Mouse (Mus musculus): ENCODE measurements around the gene Plcb1. TPM values are rescaled to one million over a fixed set of nuclear protein-coding genes. Genes with fewer than 3 reads are reported as not detected.

Gene Plcb1
- polyA plus RNA-seq, 1 experiment: 0.11 TPM

GRCm38 (mm10) chr2:134831861-134832260, 46.0 kb downstream of the Plcb1 start:
- TF ChIP-seq POLR2A (IDR thresholded peaks at IDR 0.05; ENCODE audit: borderline replicate concordance, low read depth, low read length): no peak
- TF ChIP-seq CTCF (IDR thresholded peaks at IDR 0.05; ENCODE audit: low read depth, low read length): no peak
- Histone ChIP-seq H3K4me3 (ENCODE audit: insufficient read depth, low read length) (no peak overlapping the region), H3K4me1 (ENCODE audit: control insufficient read depth, insufficient read depth, low read length) (no peaks in the 10 kb centered on the region), H3K27ac (ENCODE audit: insufficient read depth, low read depth, low read length) (no peak overlapping the region)

GRCm38 (mm10) chr2:134836097-134836496, 50.2 kb downstream of the Plcb1 start:
- H3K4me3 ChIP-seq (ENCODE audit: insufficient read depth, low read length): no peak overlapping the region
- TF ChIP-seq POLR2A (IDR thresholded peaks at IDR 0.05; ENCODE audit: borderline replicate concordance, low read depth, low read length): no peak
- no peak for TF ChIP-seq CTCF (IDR thresholded peaks at IDR 0.05; ENCODE audit: low read depth, low read length)
- H3K27ac ChIP-seq (ENCODE audit: insufficient read depth, low read depth, low read length): no peak overlapping the region
- no peaks in the 10 kb centered on the region for H3K4me1 ChIP-seq (ENCODE audit: control insufficient read depth, insufficient read depth, low read length)

GRCm38 (mm10) chr2:134838185-134838584, 52.3 kb downstream of the Plcb1 start:
- no peak overlapping the region for H3K4me3 ChIP-seq (ENCODE audit: insufficient read depth, low read length)
- no peak for TF ChIP-seq POLR2A (IDR thresholded peaks at IDR 0.05; ENCODE audit: borderline replicate concordance, low read depth, low read length)
- no peak for TF ChIP-seq CTCF (IDR thresholded peaks at IDR 0.05; ENCODE audit: low read depth, low read length)

GRCm38 (mm10) chr2:134838888-134839287, 53.0 kb downstream of the Plcb1 start:
- TF ChIP-seq CTCF (IDR thresholded peaks at IDR 0.05; ENCODE audit: low read depth, low read length) (no peak), POLR2A (IDR thresholded peaks at IDR 0.05; ENCODE audit: borderline replicate concordance, low read depth, low read length) (no peak)
- no peak overlapping the region for H3K27ac ChIP-seq (ENCODE audit: insufficient read depth, low read depth, low read length)
- H3K4me1 ChIP-seq (ENCODE audit: control insufficient read depth, insufficient read depth, low read length): no peaks in the 10 kb centered on the region
- no peak overlapping the region for H3K4me3 ChIP-seq (ENCODE audit: insufficient read depth, low read length)

More at GRCm38 (mm10) chr2:134838185-134838584, 52.3 kb downstream of the Plcb1 start:
- Histone ChIP-seq H3K27ac (ENCODE audit: insufficient read depth, low read depth, low read length) (no peak overlapping the region), H3K4me1 (ENCODE audit: control insufficient read depth, insufficient read depth, low read length) (no peaks in the 10 kb centered on the region)

GRCm38 (mm10) chr2:134842883-134843282, 57.0 kb downstream of the Plcb1 start:
- no peaks in the 10 kb centered on the region for H3K4me1 ChIP-seq (ENCODE audit: control insufficient read depth, insufficient read depth, low read length)
- TF ChIP-seq CTCF (IDR thresholded peaks at IDR 0.05; ENCODE audit: low read depth, low read length) (no peak), POLR2A (IDR thresholded peaks at IDR 0.05; ENCODE audit: borderline replicate concordance, low read depth, low read length) (no peak)
- no peak overlapping the region for H3K4me3 ChIP-seq (ENCODE audit: insufficient read depth, low read length)
- H3K27ac ChIP-seq (ENCODE audit: insufficient read depth, low read depth, low read length): no peak overlapping the region

- no peaks in the 10 kb centered on the region for H3K4me1 ChIP-seq (ENCODE audit: control insufficient read depth, insufficient read depth, low read length)
- no peak overlapping the region for H3K27ac ChIP-seq (ENCODE audit: insufficient read depth, low read depth, low read length)
- no peak overlapping the region for H3K4me3 ChIP-seq (ENCODE audit: insufficient read depth, low read length)
- no peak for TF ChIP-seq CTCF (IDR thresholded peaks at IDR 0.05; ENCODE audit: low read depth, low read length)
- no peak for TF ChIP-seq POLR2A (IDR thresholded peaks at IDR 0.05; ENCODE audit: borderline replicate concordance, low read depth, low read length)
These were observed 58.7 kb downstream of the Plcb1 start for GRCm38 (mm10) chr2:134844391-134845238.

GRCm38 (mm10) chr2:134845239-134845738, 59.4 kb downstream of the Plcb1 start:
- Histone ChIP-seq H3K4me3 (ENCODE audit: insufficient read depth, low read length) (no peak overlapping the region), H3K4me1 (ENCODE audit: control insufficient read depth, insufficient read depth, low read length) (no peaks in the 10 kb centered on the region), H3K27ac (ENCODE audit: insufficient read depth, low read depth, low read length) (no peak overlapping the region)
- TF ChIP-seq POLR2A (IDR thresholded peaks at IDR 0.05; ENCODE audit: borderline replicate concordance, low read depth, low read length) (no peak), CTCF (IDR thresholded peaks at IDR 0.05; ENCODE audit: low read depth, low read length) (no peak)

GRCm38 (mm10) chr2:134846555-134846954, 60.7 kb downstream of the Plcb1 start:
- H3K27ac ChIP-seq (ENCODE audit: insufficient read depth, low read depth, low read length): no peak overlapping the region
- no peak overlapping the region for H3K4me3 ChIP-seq (ENCODE audit: insufficient read depth, low read length)
- TF ChIP-seq CTCF (IDR thresholded peaks at IDR 0.05; ENCODE audit: low read depth, low read length) (no peak), POLR2A (IDR thresholded peaks at IDR 0.05; ENCODE audit: borderline replicate concordance, low read depth, low read length) (no peak)
- H3K4me1 ChIP-seq (ENCODE audit: control insufficient read depth, insufficient read depth, low read length): no peaks in the 10 kb centered on the region

GRCm38 (mm10) chr2:134851189-134852171, 65.6 kb downstream of the Plcb1 start:
- Histone ChIP-seq H3K27ac (ENCODE audit: insufficient read depth, low read depth, low read length) (no peak overlapping the region), H3K4me3 (ENCODE audit: insufficient read depth, low read length) (no peak overlapping the region), H3K4me1 (ENCODE audit: control insufficient read depth, insufficient read depth, low read length) (no peaks in the 10 kb centered on the region)
- TF ChIP-seq POLR2A (IDR thresholded peaks at IDR 0.05; ENCODE audit: borderline replicate concordance, low read depth, low read length): no peak
- no peak for TF ChIP-seq CTCF (IDR thresholded peaks at IDR 0.05; ENCODE audit: low read depth, low read length)
